Mouse (Mus musculus) G1E (cell line): ENCODE measurements around the gene Ankrd63.

Experiments used
- CTCF ChIP-seq: IDR thresholded peaks from 2 replicates; pipeline ENCODE4 v1.5.1; 2012; ENCODE audit warnings: low read depth, low read length, inconsistent platforms, mixed read lengths
- GATA1 ChIP-seq: IDR thresholded peaks from 2 replicates; pipeline ENCODE4 v1.6.1; 2012; ENCODE audit warnings: borderline replicate concordance, low read length, inconsistent platforms, mixed read lengths
- GATA2 ChIP-seq: IDR thresholded peaks from 2 replicates; pipeline ENCODE4 v1.6.1; 2012; ENCODE audit warnings: low read depth, low read length, inconsistent platforms, borderline replicate concordance
- TAL1 ChIP-seq: conservative IDR thresholded peaks from 2 replicates; pipeline ENCODE4 v1.6.1; 2012; ENCODE audit warnings: low read depth, low read length, inconsistent platforms, mixed read lengths

DNA sequence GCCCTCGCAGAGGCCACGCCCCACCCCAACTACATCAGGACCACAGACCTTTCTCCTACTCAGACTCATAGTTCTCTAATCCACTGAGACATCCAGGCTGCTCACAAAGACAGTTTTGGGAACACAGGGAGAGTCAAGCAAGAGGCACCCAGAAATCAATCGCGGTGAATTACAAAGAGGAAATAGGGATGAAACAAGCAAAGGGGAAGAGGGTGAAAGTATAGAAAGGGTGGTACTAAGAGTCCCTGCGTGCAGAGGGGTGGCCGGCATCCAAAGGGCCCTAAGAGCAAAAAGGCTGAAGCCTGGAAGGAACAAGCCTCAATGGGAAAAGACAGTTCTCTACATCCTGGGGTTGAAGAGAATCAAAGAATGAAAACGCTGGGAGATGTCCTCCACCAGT is 40.9 kb upstream of the Ankrd63 start:
- TF ChIP-seq CTCF (no peak), GATA1 (no peak), TAL1 (no peak), GATA2 (no peak)
